Mouse (Mus musculus) midbrain, embryonic 15.5 days (tissue): Measurements from ENCODE around the gene Fads6. TPM values are rescaled to one million over a fixed set of nuclear protein-coding genes. Genes with fewer than 3 reads are reported as not detected.

Source experiments
- ATAC-seq: fragments of 200-750 bp; cut with Nextera tagmentation; replicated peaks from 2 replicates; pipeline ENCODE4 v1.8.0; 2017; ENCODE audit warnings: moderate TSS enrichment
- H3K27ac ChIP-seq: fragments of 300-500 bp; sonication (generic); 2 replicates; pipeline ENCODE4 v1.5.1; 2015; ENCODE audit warnings: mild to moderate bottlenecking, inconsistent platforms
- H3K27me3 ChIP-seq: fragments of 300-500 bp; sonication (generic); replicated peaks from 2 replicates; pipeline ENCODE4 v1.6.1; 2015; ENCODE audit warnings: inconsistent platforms
- H3K36me3 ChIP-seq: fragments of 300-500 bp; sonication (generic); replicated peaks from 2 replicates; pipeline ENCODE4 v1.6.1; 2015; ENCODE audit warnings: inconsistent platforms
- H3K4me1 ChIP-seq: fragments of 300-500 bp; sonication (generic); 2 replicates; pipeline ENCODE4 v1.6.1; 2015; ENCODE audit warnings: inconsistent platforms
- H3K4me2 ChIP-seq: fragments of 300-500 bp; sonication (generic); 2 replicates; pipeline ENCODE4 v1.6.1; 2015; ENCODE audit warnings: inconsistent platforms, mild to moderate bottlenecking, moderate library complexity
- H3K4me3 ChIP-seq: fragments of 300-500 bp; sonication (generic); 2 replicates; pipeline ENCODE4 v1.5.1; 2015; ENCODE audit warnings: mild to moderate bottlenecking, inconsistent platforms
- H3K9ac ChIP-seq: fragments of 300-500 bp; sonication (generic); 2 replicates; pipeline ENCODE4 v1.6.1; 2015; ENCODE audit warnings: mild to moderate bottlenecking, inconsistent platforms
- H3K9me3 ChIP-seq: fragments of 300-500 bp; sonication (generic); 2 replicates; pipeline ENCODE4 v1.6.1; 2016; ENCODE audit warnings: inconsistent platforms
- WGBS: fragments of 180-500 bp; shearing (Covaris S2); methylation state at CpG from one replicate; pipeline ENCODE4 v1.1.7; 2015; ENCODE audit warnings: mixed read lengths; 5-methylcytosine and 5-hydroxymethylcytosine counted together
- polyA plus RNA-seq: library from polyadenylated mRNA; unstranded; fragments of >200 nt; fragmentation: Nextera tagmentation; extraction: Ambion mirVana; gene quantifications from 2 replicates; pipeline ENCODE4 v1.2.1, GENCODE M21; 2015

Fads6 gene
- polyA plus RNA-seq, 1 experiment from 2014 or later, result 1.0 TPM

DNA sequence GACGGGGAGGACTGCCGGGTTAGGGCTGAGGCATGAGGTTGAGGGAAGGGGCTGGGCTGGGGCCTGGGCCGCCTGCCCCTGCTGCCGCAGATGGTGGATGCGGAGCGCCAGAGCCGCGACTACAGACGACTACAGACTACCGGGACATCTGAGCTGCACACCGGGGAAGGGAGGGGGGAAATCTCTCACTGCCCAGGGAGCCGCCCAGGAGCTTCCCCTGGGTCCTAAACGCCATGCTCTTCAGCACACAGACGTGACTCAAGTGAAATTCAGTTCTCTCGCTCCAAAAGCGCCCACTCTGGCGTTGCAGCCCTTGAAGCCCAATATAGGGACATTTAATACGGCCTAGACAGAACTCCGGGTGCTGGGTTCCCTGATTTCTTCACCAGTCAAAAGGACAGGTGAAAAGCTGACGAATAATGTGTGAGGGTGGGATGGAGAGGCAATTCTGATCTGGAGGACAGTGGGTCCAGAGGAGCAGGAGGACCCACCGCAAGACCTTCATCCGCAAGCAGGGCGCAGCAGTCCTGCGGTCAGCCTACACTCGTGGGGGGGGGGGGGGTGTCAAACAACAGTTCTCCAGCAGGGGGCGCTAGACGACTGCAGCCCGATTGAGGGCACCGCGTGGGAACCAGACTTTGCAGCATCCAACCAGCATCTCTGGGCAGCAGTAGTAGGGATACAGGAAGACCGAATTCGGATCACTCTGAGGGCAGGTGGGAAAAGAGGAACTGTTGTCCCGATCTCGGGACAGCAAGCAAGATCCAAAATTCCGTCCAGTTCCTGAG lies 24.6 kb upstream of the Fads6 start, which contains the start of gene Ush1g:
TSS of gene Ush1g (minus strand) at position 136 of the 788 bp plus-strand sequence.
- H3K9me3 ChIP-seq, result no peaks in the 10 kb centered on the region
- H3K36me3 ChIP-seq, result no peaks in the 10 kb centered on the region
- peaks cover 78% of the 10 kb centered on the region for H3K27me3 ChIP-seq
- H3K4me2 ChIP-seq, result peak within 1 kb of the TSS; percentile 32
- peak within 1 kb of the TSS; percentile 18 for H3K4me3 ChIP-seq
- H3K27ac ChIP-seq, result no peak within 1 kb of the TSS
- 4% methylated on average over 35 of the region's 35 CpGs for WGBS
- 0 out of 2 replicates have a peak within 1 kb of the TSS, but pooled peaks have one; percentile 28 for H3K9ac ChIP-seq
- peak; percentile 38; the same call in 1 of the 2 replicates for ATAC-seq
- H3K4me1 ChIP-seq, result peaks cover 41% of the 10 kb centered on the region

- 8% methylated on average over 17 of the region's 18 CpGs for WGBS
- H3K9me3 ChIP-seq, result no peaks in the 10 kb centered on the region
- H3K9ac ChIP-seq, result no peak overlapping the region
- H3K27me3 ChIP-seq, result peaks cover 97% of the 10 kb centered on the region
- H3K4me2 ChIP-seq, result 0 out of 2 replicates have a peak overlapping the region, but pooled peaks have one; percentile 4
- H3K4me3 ChIP-seq, result no peak overlapping the region
- H3K4me1 ChIP-seq, result peaks cover 41% of the 10 kb centered on the region
- no peak for ATAC-seq
- no peaks in the 10 kb centered on the region for H3K36me3 ChIP-seq
- no peak overlapping the region for H3K27ac ChIP-seq
These were observed 22.4 kb upstream of the Fads6 start for GRCm38 (mm10) chr11:115319704-115320383.

DNA sequence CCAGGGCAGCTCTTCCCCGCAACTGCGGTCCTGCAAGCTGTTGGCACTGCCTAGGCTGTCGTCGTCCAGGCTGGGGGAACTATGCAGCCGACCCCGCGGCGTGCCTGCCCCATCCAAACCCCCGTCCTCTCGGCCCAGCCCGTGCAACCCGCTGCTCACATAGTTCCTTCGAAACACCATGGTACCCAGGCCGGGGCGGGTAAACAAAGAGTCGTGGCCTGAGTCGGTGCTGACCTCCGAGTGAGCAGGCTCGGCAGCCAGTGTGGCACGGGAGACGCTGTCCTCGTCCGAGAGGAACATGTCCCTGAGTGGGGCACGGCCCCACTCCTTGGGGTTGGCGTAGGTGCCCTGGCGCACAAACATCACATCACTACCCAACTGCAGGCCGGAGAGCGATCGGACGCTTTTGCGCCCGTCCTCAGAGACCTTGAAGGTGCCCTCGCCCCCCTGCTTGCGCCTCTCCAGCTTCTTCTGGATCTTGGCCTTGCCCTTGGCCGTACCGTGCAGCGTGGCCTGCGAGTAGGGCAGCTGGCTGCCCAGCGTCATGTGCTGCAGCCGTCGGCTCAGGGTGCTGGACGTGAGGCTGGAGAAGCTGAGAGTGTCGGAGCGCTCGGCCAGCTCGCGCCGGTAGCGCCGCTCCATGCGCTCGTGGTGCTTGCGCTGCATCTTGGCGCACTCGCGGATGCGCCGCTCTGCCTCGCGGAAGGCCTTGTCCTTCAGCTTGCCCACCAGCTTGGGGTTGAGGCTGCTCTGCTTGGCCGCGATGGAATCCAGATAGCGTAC lies 21.0 kb upstream of the Fads6 start:
- peaks cover 92% of the 10 kb centered on the region for H3K27me3 ChIP-seq
- WGBS, result 5% methylated on average over 63 of the region's 63 CpGs
- peak overlapping the region; percentile 6; the same call in 1 of the 2 replicates for H3K4me3 ChIP-seq
- no peak overlapping the region for H3K9ac ChIP-seq
- no peaks in the 10 kb centered on the region for H3K9me3 ChIP-seq
- H3K36me3 ChIP-seq, result no peaks in the 10 kb centered on the region
- no peak for ATAC-seq
- H3K4me1 ChIP-seq, result peaks cover 39% of the 10 kb centered on the region
- no peak overlapping the region for H3K27ac ChIP-seq
- peak overlapping the region; percentile 25 for H3K4me2 ChIP-seq

DNA sequence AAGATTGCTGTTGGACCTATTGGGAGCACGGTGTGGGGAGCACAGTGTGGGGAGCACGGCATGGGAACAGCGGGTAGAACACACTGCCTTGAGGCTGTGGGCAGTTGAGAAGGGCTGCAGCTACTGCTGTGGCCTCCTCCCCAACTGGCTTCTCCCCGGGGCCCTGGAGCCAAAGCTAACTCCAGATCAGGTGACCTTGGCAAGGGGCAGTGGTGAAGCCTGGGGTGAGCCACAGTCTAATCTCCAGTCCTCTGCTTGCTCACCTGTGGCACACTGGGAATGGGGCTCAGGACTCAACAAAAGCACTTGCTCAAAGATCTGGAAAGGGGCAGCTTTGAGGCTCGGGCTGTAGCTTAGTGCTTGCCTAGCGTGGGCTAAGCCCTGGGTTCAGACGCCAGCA lies 19.7 kb upstream of the Fads6 start:
- 71% methylated on average over 7 of the region's 7 CpGs for WGBS
- ATAC-seq, result no peak
- Histone ChIP-seq H3K27me3 (peaks cover 83% of the 10 kb centered on the region), H3K4me2 (no peak overlapping the region), H3K9me3 (no peaks in the 10 kb centered on the region), H3K4me3 (no peak overlapping the region), H3K4me1 (peaks cover 28% of the 10 kb centered on the region), H3K36me3 (no peaks in the 10 kb centered on the region), H3K27ac (no peak overlapping the region), H3K9ac (no peak overlapping the region)

DNA sequence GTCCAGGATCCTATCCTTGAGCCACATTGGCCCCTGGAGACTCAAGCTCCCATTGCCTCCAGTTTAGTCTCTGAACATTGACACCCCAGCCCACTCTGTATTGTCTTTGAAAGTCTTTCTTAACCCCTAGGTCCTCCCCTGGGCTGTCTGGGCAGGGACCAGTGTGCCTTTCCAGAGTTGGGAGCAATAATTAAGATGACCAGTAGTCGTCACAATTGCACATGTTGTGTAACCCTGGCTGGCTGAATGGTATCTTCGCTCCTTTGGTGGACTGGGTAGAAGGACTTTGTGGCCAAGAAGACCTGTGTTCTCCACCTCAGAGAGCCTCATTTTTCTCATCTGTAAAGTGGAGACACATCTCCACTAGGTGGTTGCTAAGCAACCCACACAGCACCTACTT lies 16.8 kb upstream of the Fads6 start:
- Histone ChIP-seq H3K36me3 (no peaks in the 10 kb centered on the region), H3K4me1 (peaks cover 12% of the 10 kb centered on the region), H3K9ac (no peak overlapping the region), H3K9me3 (no peaks in the 10 kb centered on the region), H3K27ac (no peak overlapping the region), H3K4me3 (no peak overlapping the region), H3K27me3 (peaks cover 55% of the 10 kb centered on the region), H3K4me2 (no peak overlapping the region)
- ATAC-seq, result no peak
- 50% methylated on average over 2 of the region's 2 CpGs for WGBS

DNA sequence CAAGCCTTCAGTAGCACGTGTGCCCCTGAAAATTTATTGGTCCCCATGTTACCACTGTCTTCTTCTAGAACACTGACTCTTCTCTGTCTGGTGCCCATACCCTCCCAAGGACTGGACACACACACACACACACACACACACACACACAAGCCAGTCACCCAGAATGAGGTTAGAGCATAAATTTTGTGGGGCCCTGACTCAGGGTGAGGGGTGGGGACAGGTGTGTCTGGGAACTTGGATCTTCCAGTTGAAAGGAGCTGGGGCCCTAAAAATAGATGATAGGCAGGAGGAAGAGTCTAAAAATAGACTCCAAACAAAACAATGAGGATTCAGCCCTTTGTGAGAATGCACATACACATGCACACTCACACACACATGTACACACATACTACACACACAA lies 11.3 kb upstream of the Fads6 start:
- ATAC-seq, result no peak
- 64% methylated on average over 1 of the region's 1 CpGs for WGBS

GRCm38 (mm10) chr11:115306863-115307262 lies 9.4 kb upstream of the Fads6 start, which contains the start of gene Otop2:
TSS of gene Otop2 (plus strand) at chr11:115307163.
- no peak for ATAC-seq
- 13% methylated on average over 8 of the region's 8 CpGs for WGBS
- Histone ChIP-seq H3K27me3 (no peaks in the 10 kb centered on the region; the same call in 1 of the 2 replicates), H3K9ac (no peak within 1 kb of the TSS), H3K27ac (no peak within 1 kb of the TSS), H3K4me3 (no peak within 1 kb of the TSS), H3K9me3 (no peaks in the 10 kb centered on the region), H3K4me1 (no peaks in the 10 kb centered on the region), H3K36me3 (no peaks in the 10 kb centered on the region), H3K4me2 (no peak within 1 kb of the TSS)

More for the DNA sequence above, 11.3 kb upstream of the Fads6 start:
- no peak overlapping the region for H3K9ac ChIP-seq
- peaks cover 4% of the 10 kb centered on the region; the same call in 1 of the 2 replicates for H3K27me3 ChIP-seq
- H3K4me2 ChIP-seq, result no peak overlapping the region
- no peaks in the 10 kb centered on the region for H3K9me3 ChIP-seq
- no peaks in the 10 kb centered on the region for H3K36me3 ChIP-seq
- H3K4me3 ChIP-seq, result no peak overlapping the region
- H3K4me1 ChIP-seq, result no peaks in the 10 kb centered on the region
- H3K27ac ChIP-seq, result no peak overlapping the region

DNA sequence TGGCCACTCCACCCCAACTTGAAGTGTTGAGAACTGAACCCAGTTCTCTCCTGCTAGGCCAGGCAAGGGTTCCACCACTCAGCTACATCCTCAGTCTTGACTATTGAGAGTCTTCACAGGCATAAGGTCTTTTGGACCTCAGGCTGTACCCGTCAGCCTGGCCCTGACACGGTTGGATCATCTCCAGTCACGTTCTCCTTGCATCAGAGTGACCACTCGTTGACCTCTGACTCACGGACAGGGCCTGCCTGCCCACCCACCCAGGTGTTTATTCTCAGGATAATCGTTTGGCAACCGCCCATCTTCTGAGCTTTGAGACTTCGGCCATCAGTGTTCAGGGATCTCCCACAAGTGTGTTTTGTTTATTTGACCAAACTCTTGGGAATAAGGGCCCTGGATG lies 5.7 kb upstream of the Fads6 start:
- no peak overlapping the region for H3K27ac ChIP-seq
- no peaks in the 10 kb centered on the region for H3K9me3 ChIP-seq
- WGBS, result 77% methylated on average over 8 of the region's 8 CpGs
- H3K9ac ChIP-seq, result no peak overlapping the region
- H3K4me2 ChIP-seq, result no peak overlapping the region
- no peak for ATAC-seq
- no peaks in the 10 kb centered on the region for H3K4me1 ChIP-seq
- no peaks in the 10 kb centered on the region for H3K36me3 ChIP-seq
- no peaks in the 10 kb centered on the region for H3K27me3 ChIP-seq
- no peak overlapping the region for H3K4me3 ChIP-seq

- Histone ChIP-seq H3K9me3 (no peaks in the 10 kb centered on the region), H3K9ac (no peak overlapping the region), H3K4me3 (no peak overlapping the region), H3K4me1 (peaks cover 13% of the 10 kb centered on the region), H3K36me3 (no peaks in the 10 kb centered on the region), H3K27me3 (0 out of 2 replicates have a peak, but pooled peaks cover 3% of the 10 kb centered on the region), H3K4me2 (no peak overlapping the region), H3K27ac (no peak overlapping the region)
- 91% methylated on average over 2 of the region's 2 CpGs for WGBS
- no peak for ATAC-seq
These were observed 3.9 kb upstream of the Fads6 start for GRCm38 (mm10) chr11:115301351-115301750.

GRCm38 (mm10) chr11:115300745-115301144 lies 3.3 kb upstream of the Fads6 start:
- Histone ChIP-seq H3K27me3 (0 out of 2 replicates have a peak, but pooled peaks cover 5% of the 10 kb centered on the region), H3K4me3 (no peak overlapping the region), H3K9ac (no peak overlapping the region), H3K4me1 (peaks cover 14% of the 10 kb centered on the region), H3K9me3 (no peaks in the 10 kb centered on the region), H3K36me3 (no peaks in the 10 kb centered on the region), H3K4me2 (no peak overlapping the region), H3K27ac (no peak overlapping the region)
- WGBS, result 83% methylated on average over 4 of the region's 4 CpGs
- no peak for ATAC-seq

GRCm38 (mm10) chr11:115298160-115298559 lies 697 bp upstream of the Fads6 start:
- Histone ChIP-seq H3K36me3 (no peaks in the 10 kb centered on the region), H3K27me3 (0 out of 2 replicates have a peak, but pooled peaks cover 5% of the 10 kb centered on the region), H3K4me1 (peaks cover 14% of the 10 kb centered on the region), H3K9me3 (no peaks in the 10 kb centered on the region), H3K27ac (no peak overlapping the region), H3K4me2 (peak overlapping the region; percentile 83; the same call in 1 of the 2 replicates), H3K4me3 (no peak overlapping the region), H3K9ac (no peak overlapping the region)
- no peak for ATAC-seq
- 67% methylated on average over 8 of the region's 8 CpGs for WGBS
